Mouse (Mus musculus) neural tube, embryonic 15.5 days (tissue): Measurements from ENCODE around the gene Tmem176a. TPM values are rescaled to one million over a fixed set of nuclear protein-coding genes. Genes with fewer than 3 reads are reported as not detected.
"Not testable (repeated sequence)": the region's sequence is repeated elsewhere in the genome, so short reads cannot be mapped to it uniquely, and the experiment has no call there.

ENCODE experiments used
- ATAC-seq: fragments of 200-750 bp; cut with Nextera tagmentation; 2 replicates; pipeline ENCODE4 v1.8.0; 2017; ENCODE audit warnings: mild to moderate bottlenecking, moderate TSS enrichment, moderate library complexity; ENCODE audit not compliant: low FRiP score
- H3K27ac ChIP-seq: fragments of 300-500 bp; sonication (generic); replicated peaks from 2 replicates; pipeline ENCODE4 v1.5.1; 2015; ENCODE audit warnings: mild to moderate bottlenecking, inconsistent platforms
- H3K27me3 ChIP-seq: fragments of 300-500 bp; sonication (generic); replicated peaks from 2 replicates; pipeline ENCODE4 v1.6.1; 2015; ENCODE audit warnings: inconsistent platforms
- H3K36me3 ChIP-seq: fragments of 300-500 bp; sonication (generic); 2 replicates; pipeline ENCODE4 v1.6.1; 2015; ENCODE audit warnings: inconsistent platforms
- H3K4me1 ChIP-seq: fragments of 300-500 bp; sonication (generic); 2 replicates; pipeline ENCODE4 v1.6.1; 2015; ENCODE audit warnings: inconsistent platforms
- H3K4me2 ChIP-seq: fragments of 300-500 bp; sonication (generic); 2 replicates; pipeline ENCODE4 v1.6.1; 2015; ENCODE audit warnings: inconsistent platforms, mild to moderate bottlenecking, moderate library complexity
- H3K4me3 ChIP-seq: fragments of 300-500 bp; sonication (generic); replicated peaks from 2 replicates; pipeline ENCODE4 v1.5.1; 2015; ENCODE audit warnings: mild to moderate bottlenecking, inconsistent platforms
- H3K9ac ChIP-seq: fragments of 300-500 bp; sonication (generic); replicated peaks from 2 replicates; pipeline ENCODE4 v1.6.1; 2015; ENCODE audit warnings: mild to moderate bottlenecking, inconsistent platforms
- H3K9me3 ChIP-seq: fragments of 300-500 bp; sonication (generic); replicated peaks from 2 replicates; pipeline ENCODE4 v1.6.1; 2016; ENCODE audit warnings: inconsistent platforms
- WGBS: fragments of 180-500 bp; shearing (Covaris S2); methylation state at CpG from one replicate; pipeline ENCODE4 v1.1.7; 2015; ENCODE audit warnings: mixed read lengths; 5-methylcytosine and 5-hydroxymethylcytosine counted together
- polyA plus RNA-seq: library from polyadenylated mRNA; unstranded; fragments of >200 nt; fragmentation: Nextera tagmentation; extraction: Ambion mirVana; gene quantifications from 2 replicates; pipeline ENCODE4 v1.2.1, GENCODE M21; 2015

Tmem176a gene
- polyA plus RNA-seq, 1 experiment from 2014 or later: 26.4 TPM

DNA sequence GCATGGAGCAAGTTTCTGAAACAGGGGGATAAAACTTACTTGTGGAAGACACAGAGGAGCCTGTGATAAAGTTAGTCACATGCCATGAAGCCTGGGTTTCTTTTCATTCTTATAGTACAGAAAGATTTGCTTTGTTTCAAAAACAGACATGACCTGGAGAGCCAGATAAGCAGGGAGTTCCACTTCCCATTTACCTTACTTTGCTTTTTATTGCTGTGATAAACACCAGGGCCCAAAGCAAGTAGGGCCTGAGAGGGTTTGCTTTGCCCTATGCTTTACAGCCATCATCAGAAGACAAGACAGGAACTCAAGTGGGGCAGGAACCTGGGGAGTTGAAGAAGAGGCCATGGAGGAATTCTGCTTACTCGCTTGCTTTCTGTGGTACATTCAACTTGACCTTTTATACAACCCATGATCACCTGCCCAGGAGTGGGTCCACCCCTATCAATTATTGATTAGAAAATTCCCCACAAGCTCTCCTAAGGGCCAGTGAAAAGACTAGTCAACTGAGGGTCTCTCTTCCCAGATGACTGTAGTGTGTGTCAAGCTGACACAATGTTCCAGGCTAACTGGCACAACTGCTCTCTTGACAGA lies 24.5 kb downstream of the Tmem176a start:
- Histone ChIP-seq H3K36me3 (no peaks in the 10 kb centered on the region), H3K27me3 (peaks cover 18% of the 10 kb centered on the region; the same call in 1 of the 2 replicates), H3K27ac (no peak overlapping the region), H3K4me2 (no peak overlapping the region), H3K9me3 (no peaks in the 10 kb centered on the region), H3K4me1 (peaks cover 2% of the 10 kb centered on the region; the same call in 1 of the 2 replicates), H3K9ac (no peak overlapping the region), H3K4me3 (no peak overlapping the region)
- ATAC-seq: no peak
- WGBS: 74% methylated on average over 1 of the region's 1 CpGs

DNA sequence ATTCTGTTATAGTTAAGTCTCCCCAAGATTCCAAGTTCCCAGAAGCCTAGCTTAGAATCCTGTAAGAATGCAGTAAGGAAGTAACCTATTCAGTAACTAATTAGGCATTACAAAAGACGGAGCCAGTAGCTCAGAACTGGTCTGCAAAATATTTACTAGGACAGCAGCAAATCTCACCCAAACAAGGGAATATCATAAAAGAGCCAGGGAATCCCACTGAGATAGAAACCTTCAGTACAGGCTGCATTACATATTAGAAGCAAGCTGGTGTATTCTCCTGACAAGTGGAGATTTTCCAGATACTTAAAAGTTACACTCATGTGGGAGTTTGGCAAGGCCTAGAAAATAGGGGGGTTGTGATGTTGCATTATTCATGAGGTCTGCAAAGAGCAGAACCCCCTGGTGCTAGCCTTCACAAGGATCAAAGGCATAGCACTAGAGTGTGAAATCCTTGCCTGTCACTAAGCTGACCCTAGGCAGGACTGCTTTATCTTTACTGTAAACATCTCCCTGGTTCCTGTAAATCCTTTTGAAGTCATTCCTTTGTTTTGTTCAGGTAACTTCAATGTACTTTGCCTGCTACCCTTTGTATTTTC lies 25.7 kb downstream of the Tmem176a start:
- H3K9ac ChIP-seq, ATAC-seq, H3K4me3 ChIP-seq, H3K27ac ChIP-seq, H3K4me1 ChIP-seq, H3K4me2 ChIP-seq, H3K36me3 ChIP-seq, H3K9me3 ChIP-seq: not testable (repeated sequence)
- 6% methylated on average over 1 of the region's 1 CpGs for WGBS
- H3K27me3 ChIP-seq: peaks cover 16% of the 10 kb centered on the region; the same call in 1 of the 2 replicates

DNA sequence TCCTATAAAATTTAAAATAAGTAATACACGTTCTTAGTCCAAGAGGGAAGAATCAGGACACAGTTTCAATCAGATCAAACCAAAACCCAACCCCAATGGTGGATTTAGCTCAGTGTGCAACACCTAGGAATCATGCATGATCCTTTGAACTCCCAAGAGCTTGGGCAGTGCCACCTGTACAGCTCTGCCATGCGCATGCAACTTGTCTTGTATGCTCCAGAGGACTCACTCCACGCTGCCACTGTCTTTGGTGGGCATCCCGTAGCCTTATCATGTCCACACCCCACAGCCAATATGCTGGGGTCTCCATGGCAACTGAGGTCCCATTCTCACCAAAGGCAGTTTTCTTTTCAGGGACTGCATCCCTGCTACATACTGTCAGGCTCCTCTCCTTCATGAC lies 26.4 kb downstream of the Tmem176a start:
- Histone ChIP-seq H3K36me3 (no peaks in the 10 kb centered on the region), H3K9ac (no peak overlapping the region), H3K4me3 (no peak overlapping the region), H3K9me3 (no peaks in the 10 kb centered on the region), H3K4me2 (no peak overlapping the region), H3K27me3 (peaks cover 10% of the 10 kb centered on the region; the same call in 1 of the 2 replicates), H3K27ac (no peak overlapping the region), H3K4me1 (peaks cover 2% of the 10 kb centered on the region; the same call in 1 of the 2 replicates)
- 38% methylated on average over 4 of the region's 4 CpGs for WGBS
- no peak for ATAC-seq

DNA sequence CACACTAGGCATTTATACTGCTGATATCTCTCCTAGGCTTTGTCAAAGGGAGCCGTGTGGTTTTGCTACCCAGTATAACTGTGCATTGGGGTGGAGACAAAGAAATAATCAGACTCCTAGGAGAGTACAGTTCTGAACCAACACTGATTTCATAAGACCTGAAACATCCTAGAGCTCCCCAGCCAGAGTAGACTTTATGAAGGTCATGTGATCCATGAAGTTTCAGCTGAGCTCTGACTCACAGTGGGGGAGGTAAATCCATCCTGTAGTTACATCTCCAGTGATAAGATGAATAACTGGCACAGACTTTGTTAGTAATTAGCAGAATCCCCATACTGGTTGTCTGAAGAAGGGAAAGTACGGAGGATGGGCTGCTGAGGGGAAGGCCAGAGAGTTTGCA lies 29.1 kb downstream of the Tmem176a start:
- Histone ChIP-seq H3K4me1 (peaks cover 2% of the 10 kb centered on the region; the same call in 1 of the 2 replicates), H3K36me3 (no peaks in the 10 kb centered on the region), H3K27me3 (peaks cover 5% of the 10 kb centered on the region), H3K4me2 (no peak overlapping the region), H3K9ac (no peak overlapping the region), H3K4me3 (no peak overlapping the region), H3K9me3 (no peaks in the 10 kb centered on the region), H3K27ac (no peak overlapping the region)
- no peak for ATAC-seq
- WGBS: 85% methylated on average over 2 of the region's 2 CpGs

DNA sequence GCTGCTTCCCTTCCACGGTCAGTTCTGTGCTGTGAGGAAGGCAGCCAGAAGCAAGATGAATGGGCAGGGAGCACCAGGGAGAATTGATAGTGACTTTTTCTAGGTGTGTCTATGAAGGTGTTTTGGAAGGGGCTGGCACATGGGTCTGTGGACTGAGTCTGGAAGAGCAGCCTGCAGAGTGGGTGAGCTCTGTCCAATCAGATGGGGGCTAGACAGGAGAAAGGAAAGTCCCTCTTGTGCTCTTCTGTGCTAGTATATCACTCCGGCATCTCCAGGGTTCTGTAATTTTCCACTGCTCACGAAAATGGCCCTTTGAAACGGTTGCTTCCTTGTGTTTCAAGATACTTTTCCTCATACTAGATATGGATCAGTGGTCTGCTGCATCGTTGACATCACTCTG lies 31.9 kb downstream of the Tmem176a start, which contains the start of gene Aoc1:
Gene Aoc1, plus strand, starts transcription at position 301 of the 400 bp plus-strand sequence.
- no peaks in the 10 kb centered on the region for H3K4me1 ChIP-seq
- no peaks in the 10 kb centered on the region for H3K9me3 ChIP-seq
- H3K4me2 ChIP-seq: no peak within 1 kb of the TSS
- H3K27ac ChIP-seq: no peak within 1 kb of the TSS
- ATAC-seq: no peak
- H3K36me3 ChIP-seq: no peaks in the 10 kb centered on the region
- peaks cover 5% of the 10 kb centered on the region; the same call in 1 of the 2 replicates for H3K27me3 ChIP-seq
- no peak within 1 kb of the TSS for H3K9ac ChIP-seq
- no peak within 1 kb of the TSS for H3K4me3 ChIP-seq
- WGBS: 85% methylated on average over 5 of the region's 5 CpGs

DNA sequence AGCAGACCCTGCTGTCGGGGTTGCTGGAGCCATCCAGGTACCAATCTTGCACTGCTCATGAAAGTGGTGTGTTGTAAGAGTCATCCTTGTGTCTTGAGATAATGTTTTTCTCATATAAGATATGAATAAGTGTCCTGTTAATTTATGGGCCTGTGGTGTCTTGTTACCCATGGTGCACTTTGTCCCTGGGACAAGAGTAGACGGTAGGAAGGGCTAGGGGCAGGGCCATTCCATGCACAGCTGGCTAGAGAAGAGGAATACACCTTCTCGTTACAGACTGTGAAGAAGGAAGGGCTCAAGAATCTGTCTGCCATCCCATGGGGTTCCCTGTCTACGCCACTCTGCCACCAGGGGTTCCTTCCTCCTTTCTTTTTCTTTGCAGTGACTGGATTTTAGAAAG lies 33.9 kb downstream of the Tmem176a start:
- no peak overlapping the region for H3K4me3 ChIP-seq
- no peaks in the 10 kb centered on the region for H3K4me1 ChIP-seq
- H3K36me3 ChIP-seq: no peaks in the 10 kb centered on the region
- H3K27ac ChIP-seq: no peak overlapping the region
- no peaks in the 10 kb centered on the region; the same call in 1 of the 2 replicates for H3K27me3 ChIP-seq
- no peaks in the 10 kb centered on the region for H3K9me3 ChIP-seq
- 80% methylated on average over 4 of the region's 4 CpGs for WGBS
- no peak for ATAC-seq
- H3K4me2 ChIP-seq: no peak overlapping the region
- no peak overlapping the region for H3K9ac ChIP-seq

DNA sequence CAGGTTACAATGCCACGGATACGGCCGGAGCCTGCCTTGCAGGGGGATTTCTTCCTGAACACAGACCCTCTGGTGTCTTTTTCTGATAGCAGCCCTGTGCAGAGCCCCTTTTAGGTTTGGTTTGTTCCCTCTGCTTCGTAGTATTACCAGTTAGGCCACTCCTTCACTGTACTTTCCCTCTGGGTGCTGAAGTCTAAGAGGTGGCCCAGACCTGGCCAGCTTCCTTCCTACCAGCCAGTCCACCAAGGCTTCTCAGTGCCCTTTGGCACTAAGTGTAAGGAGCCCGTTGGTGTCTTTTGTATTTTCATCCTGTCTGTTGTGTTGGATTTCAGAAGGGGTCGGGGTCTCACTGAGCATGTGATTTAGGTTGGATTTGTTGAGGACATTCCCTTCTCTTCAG lies 34.8 kb downstream of the Tmem176a start:
- Histone ChIP-seq H3K36me3 (no peaks in the 10 kb centered on the region), H3K9ac (no peak overlapping the region), H3K4me2 (no peak overlapping the region), H3K4me1 (no peaks in the 10 kb centered on the region), H3K27me3 (no peaks in the 10 kb centered on the region; the same call in 1 of the 2 replicates), H3K27ac (no peak overlapping the region), H3K4me3 (no peak overlapping the region), H3K9me3 (no peaks in the 10 kb centered on the region)
- WGBS: 84% methylated on average over 6 of the region's 6 CpGs
- no peak for ATAC-seq

DNA sequence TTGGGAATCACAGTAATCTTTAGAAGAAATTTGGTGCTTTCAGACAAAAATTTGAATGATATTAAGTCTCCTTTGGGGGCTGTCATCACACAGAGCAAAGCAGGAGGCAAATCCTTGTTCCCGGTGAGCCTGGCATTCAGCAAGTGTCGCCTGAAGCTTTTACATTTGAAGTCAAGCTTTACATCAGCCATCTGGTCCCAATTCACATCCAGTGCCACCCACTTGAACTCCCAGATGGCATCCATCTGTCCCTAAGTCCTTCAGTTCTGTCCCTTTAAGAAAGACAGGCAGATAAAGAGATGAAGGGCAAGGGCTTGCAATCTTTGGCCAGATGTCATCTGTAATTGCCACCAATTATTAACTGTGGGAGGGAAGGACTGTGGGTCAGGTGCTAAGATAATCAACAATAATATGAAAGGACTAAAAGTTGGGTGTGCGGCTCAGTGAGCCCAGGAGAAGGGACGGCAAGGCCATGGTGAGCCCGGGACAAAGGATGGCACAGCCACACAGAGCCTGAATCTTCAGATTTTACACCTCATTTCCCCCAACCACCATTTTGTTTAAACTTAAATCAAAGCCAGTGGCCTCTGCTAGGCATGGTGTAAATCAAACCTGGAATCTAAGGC lies 35.9 kb downstream of the Tmem176a start:
- Histone ChIP-seq H3K9ac (no peak overlapping the region), H3K4me1 (no peaks in the 10 kb centered on the region), H3K36me3 (no peaks in the 10 kb centered on the region), H3K4me2 (no peak overlapping the region), H3K9me3 (no peaks in the 10 kb centered on the region), H3K27ac (no peak overlapping the region), H3K4me3 (no peak overlapping the region), H3K27me3 (no peaks in the 10 kb centered on the region; the same call in 1 of the 2 replicates)
- no peak for ATAC-seq
- WGBS: 36% methylated on average over 5 of the region's 5 CpGs

DNA sequence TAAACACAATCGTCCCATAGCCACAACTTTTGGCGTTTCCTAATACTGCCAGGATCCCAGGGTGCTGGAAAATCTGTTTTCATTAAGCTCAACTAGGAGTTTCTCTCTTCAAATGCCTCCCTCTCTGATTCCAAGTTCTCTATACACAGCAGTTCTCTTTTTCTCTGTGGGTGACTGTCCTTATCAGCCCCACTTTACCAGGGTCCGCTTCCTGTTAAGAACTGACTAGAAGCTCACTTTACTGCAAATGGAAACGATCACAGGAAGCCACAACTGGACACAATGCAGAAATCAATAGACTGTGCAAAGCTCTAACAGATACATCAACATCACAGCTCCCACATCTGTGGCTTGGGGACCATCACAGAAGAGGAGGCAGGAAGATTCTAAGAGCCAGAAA lies 53.5 kb downstream of the Tmem176a start:
- Histone ChIP-seq H3K27me3 (no peaks in the 10 kb centered on the region), H3K4me1 (no peaks in the 10 kb centered on the region), H3K36me3 (no peaks in the 10 kb centered on the region), H3K27ac (no peak overlapping the region), H3K9ac (no peak overlapping the region), H3K4me2 (no peak overlapping the region), H3K4me3 (no peak overlapping the region), H3K9me3 (no peaks in the 10 kb centered on the region)
- no peak for ATAC-seq
- 84% methylated on average over 4 of the region's 4 CpGs for WGBS

DNA sequence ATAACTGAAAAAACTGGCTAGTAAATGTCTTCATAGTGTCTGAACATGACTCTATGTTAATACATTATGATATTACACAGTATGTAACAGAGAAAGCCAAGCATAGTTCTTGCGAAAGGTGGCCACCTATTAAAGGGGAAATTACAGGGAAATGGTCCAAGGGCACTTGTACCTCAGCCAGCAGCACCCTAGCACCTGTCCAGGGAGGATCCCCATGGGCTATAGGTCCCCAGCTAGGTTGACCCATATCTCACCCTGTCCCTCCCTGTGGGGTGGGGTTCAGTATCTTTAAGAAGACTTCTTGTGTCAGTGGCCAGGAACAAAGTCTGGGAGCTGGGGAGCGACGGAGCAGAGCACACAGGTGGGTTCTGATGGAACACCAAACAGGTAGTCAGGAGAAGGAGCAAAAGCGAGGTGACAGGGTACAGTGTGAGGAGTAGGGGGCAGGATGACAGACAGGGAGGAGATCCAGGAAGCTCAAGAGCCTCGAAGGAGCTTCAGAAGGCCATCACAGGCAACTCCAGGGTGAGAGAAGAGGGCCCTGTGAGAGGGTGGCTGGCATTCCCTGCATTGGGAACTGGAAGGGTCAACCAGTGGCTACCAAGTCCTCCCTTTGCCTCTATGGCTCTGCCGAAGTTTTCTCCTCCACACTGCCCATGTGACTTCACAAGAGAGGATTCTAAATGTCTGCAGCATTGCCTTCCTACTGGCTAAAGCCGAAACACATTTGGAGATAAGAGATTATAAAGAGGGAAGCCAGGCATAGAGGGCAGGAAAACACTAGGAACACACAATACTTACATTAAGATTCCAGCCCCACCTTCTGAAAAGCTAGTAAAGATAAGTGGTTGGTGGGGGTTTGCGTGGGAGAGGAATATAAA lies 54.5 kb downstream of the Tmem176a start:
- ATAC-seq: no peak
- Histone ChIP-seq H3K27me3 (no peaks in the 10 kb centered on the region), H3K4me1 (no peaks in the 10 kb centered on the region), H3K27ac (no peak overlapping the region), H3K4me3 (no peak overlapping the region), H3K36me3 (no peaks in the 10 kb centered on the region), H3K4me2 (no peak overlapping the region), H3K9me3 (no peaks in the 10 kb centered on the region), H3K9ac (no peak overlapping the region)
- 87% methylated on average over 8 of the region's 8 CpGs for WGBS

DNA sequence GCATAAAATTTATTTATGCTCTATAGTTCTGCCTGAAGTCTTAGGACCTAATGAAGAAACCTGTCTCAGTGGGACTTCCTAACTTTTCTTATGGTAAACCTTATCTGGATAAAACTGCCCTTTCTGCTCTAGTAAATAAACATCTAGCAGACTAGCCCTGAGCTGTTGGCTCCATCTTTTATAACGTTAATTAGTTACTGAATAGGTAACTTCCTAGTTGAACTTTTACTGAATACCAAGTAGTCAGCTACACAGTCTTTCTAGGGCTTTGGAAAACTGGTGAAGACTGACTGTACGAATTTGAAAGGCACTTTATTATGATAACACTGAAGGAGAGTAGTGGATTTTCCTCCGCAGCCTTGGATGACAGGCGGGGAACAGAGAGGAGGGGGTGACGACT lies 55.2 kb downstream of the Tmem176a start:
- no peaks in the 10 kb centered on the region for H3K27me3 ChIP-seq
- no peaks in the 10 kb centered on the region for H3K9me3 ChIP-seq
- H3K27ac ChIP-seq: no peak overlapping the region
- no peak overlapping the region for H3K4me3 ChIP-seq
- no peaks in the 10 kb centered on the region for H3K4me1 ChIP-seq
- H3K4me2 ChIP-seq: no peak overlapping the region
- 86% methylated on average over 5 of the region's 5 CpGs for WGBS
- no peak for ATAC-seq
- H3K9ac ChIP-seq: no peak overlapping the region
- no peaks in the 10 kb centered on the region for H3K36me3 ChIP-seq
